Mouse (Mus musculus) hindbrain, embryonic 15.5 days (tissue): Measurements from ENCODE around the gene Sf3a2. TPM values are rescaled to one million over a fixed set of nuclear protein-coding genes. Genes with fewer than 3 reads are reported as not detected.

ENCODE experiments used
- ATAC-seq: fragments of 200-750 bp; cut with Nextera tagmentation; 2 replicates; pipeline ENCODE4 v1.8.0; 2017; ENCODE audit warnings: low read depth, moderate number of reproducible peaks, moderate TSS enrichment; ENCODE audit not compliant: low FRiP score
- H3K27ac ChIP-seq: fragments of 300-500 bp; sonication (generic); replicated peaks from 2 replicates; pipeline ENCODE4 v1.5.1; 2015; ENCODE audit warnings: mild to moderate bottlenecking, inconsistent platforms
- H3K27me3 ChIP-seq: fragments of 300-500 bp; sonication (generic); 2 replicates; pipeline ENCODE4 v1.6.1; 2015; ENCODE audit warnings: control low read depth, inconsistent platforms
- H3K36me3 ChIP-seq: fragments of 300-500 bp; sonication (generic); 2 replicates; pipeline ENCODE4 v1.6.1; 2015; ENCODE audit warnings: control low read depth, inconsistent platforms
- H3K4me1 ChIP-seq: fragments of 300-500 bp; sonication (generic); replicated peaks from 2 replicates; pipeline ENCODE4 v1.6.1; 2015; ENCODE audit warnings: control low read depth, inconsistent platforms
- H3K4me2 ChIP-seq: fragments of 300-500 bp; sonication (generic); 2 replicates; pipeline ENCODE4 v1.6.1; 2015; ENCODE audit warnings: moderate library complexity, mild to moderate bottlenecking, inconsistent platforms
- H3K4me3 ChIP-seq: fragments of 300-500 bp; sonication (generic); 2 replicates; pipeline ENCODE4 v1.5.1; 2015; ENCODE audit warnings: mild to moderate bottlenecking, inconsistent platforms
- H3K9ac ChIP-seq: fragments of 300-500 bp; sonication (generic); 2 replicates; pipeline ENCODE4 v1.6.1; 2015; ENCODE audit warnings: inconsistent platforms
- H3K9me3 ChIP-seq: fragments of 300-500 bp; sonication (generic); 2 replicates; pipeline ENCODE4 v1.6.1; 2016; ENCODE audit warnings: control low read depth, inconsistent platforms
- WGBS: fragments of 180-500 bp; shearing (Covaris S2); methylation state at CpG from one replicate; pipeline ENCODE4 v1.1.7; 2015; 5-methylcytosine and 5-hydroxymethylcytosine counted together
- microRNA counts: library from miRNA; unstranded; fragments of <30 nt; microRNA quantifications from one replicate; lab custom pipeline; 2016
- microRNA-seq: library from miRNA; unstranded; fragments of <30 nt; microRNA quantifications from one replicate; pipeline ENCODE4, GENCODE M21; 2016
- polyA plus RNA-seq: library from polyadenylated mRNA; unstranded; fragments of >200 nt; fragmentation: Nextera tagmentation; extraction: Ambion mirVana; gene quantifications from 2 replicates; pipeline ENCODE4 v1.2.1, GENCODE M21; 2015

Sf3a2 gene
- polyA plus RNA-seq, 1 experiment from 2014 or later = 67.4 TPM

DNA sequence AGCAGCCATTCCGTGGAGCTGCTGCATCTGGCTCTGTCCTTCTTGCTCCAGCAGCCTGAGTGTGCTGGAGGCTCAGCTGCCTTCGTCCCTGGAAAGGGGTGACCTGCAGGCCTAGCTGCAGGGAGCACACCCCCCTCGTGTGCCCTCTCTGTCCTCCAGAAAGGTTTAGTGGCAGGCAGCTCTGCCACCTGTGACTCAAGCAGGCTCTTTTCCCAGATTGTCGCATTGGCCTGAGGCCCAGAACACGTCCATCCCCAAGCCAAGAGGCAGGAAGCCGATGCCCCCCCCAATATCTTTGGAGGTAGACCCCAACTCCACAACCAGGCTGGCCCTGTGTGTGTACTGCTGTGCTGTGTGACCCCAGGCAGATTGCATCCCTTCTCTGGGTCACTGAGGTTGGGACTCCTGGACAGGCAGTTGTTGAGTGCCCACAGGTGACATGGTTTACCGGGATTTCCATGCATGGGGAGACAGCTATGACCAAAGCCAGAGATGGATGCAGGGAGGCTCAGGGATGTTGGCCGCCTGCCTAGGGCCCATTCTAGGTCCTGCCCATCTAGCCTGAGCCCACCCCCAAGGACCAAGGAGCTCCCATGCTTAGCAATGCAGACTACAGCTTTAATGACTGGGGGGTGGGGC lies 47.2 kb downstream of the Sf3a2 start:
- Histone ChIP-seq H3K4me3 (no peak overlapping the region), H3K9ac (no peak overlapping the region), H3K27ac (no peak overlapping the region), H3K4me1 (peaks cover 16% of the 10 kb centered on the region), H3K27me3 (peaks cover 22% of the 10 kb centered on the region), H3K4me2 (no peak overlapping the region), H3K36me3 (no peaks in the 10 kb centered on the region), H3K9me3 (no peaks in the 10 kb centered on the region)
- WGBS = 52% methylated on average over 8 of the region's 8 CpGs
- no peak for ATAC-seq

DNA sequence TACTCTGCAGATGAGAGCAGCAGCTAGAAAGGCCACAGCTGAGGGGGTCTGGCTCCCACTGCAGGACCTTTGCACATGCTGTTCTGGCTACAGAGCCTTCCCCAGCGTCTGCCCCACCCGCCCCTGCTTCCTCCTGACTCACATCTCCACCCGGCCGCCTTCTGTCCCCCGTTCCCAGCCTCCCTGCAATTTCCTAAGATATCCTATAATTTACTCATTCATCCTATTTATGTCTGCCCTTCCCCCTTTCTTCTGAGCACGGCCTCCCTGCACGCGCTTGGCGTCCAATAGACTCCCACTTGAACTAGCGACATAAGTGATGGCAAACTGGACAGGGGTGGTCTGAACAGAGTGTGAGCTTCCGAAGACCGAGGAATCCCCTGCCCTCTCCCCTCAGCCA lies 47.7 kb downstream of the Sf3a2 start:
- H3K4me3 ChIP-seq = no peak overlapping the region
- no peak overlapping the region for H3K9ac ChIP-seq
- no peaks in the 10 kb centered on the region for H3K9me3 ChIP-seq
- no peak for ATAC-seq
- no peaks in the 10 kb centered on the region for H3K36me3 ChIP-seq
- peaks cover 16% of the 10 kb centered on the region for H3K4me1 ChIP-seq
- H3K27ac ChIP-seq = no peak overlapping the region
- no peak overlapping the region for H3K4me2 ChIP-seq
- H3K27me3 ChIP-seq = peaks cover 22% of the 10 kb centered on the region
- WGBS = 74% methylated on average over 12 of the region's 12 CpGs

DNA sequence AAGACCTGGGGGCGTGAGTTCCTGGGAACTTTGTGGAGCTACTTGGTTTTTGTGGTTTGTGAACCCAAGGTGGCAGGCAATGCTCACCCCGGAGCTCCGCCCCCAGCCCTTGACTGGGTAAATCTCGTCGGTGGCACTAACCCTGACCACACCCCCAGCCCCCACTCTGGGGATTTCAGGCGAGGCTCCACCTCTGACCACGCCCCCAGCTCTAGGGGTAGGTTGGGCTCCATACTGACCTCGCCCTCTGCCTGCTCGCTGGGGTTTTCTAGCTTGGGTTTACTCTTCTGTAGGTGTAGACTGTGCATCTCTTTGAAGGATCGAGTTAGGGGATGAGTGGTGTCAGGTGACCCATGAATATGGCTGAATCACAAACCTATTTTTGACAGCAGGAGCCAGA lies 50.6 kb downstream of the Sf3a2 start:
- ATAC-seq = no peak
- peaks cover 20% of the 10 kb centered on the region; the same call in 1 of the 2 replicates for H3K36me3 ChIP-seq
- H3K4me1 ChIP-seq = peaks cover 11% of the 10 kb centered on the region
- no peak overlapping the region for H3K27ac ChIP-seq
- H3K9me3 ChIP-seq = no peaks in the 10 kb centered on the region
- H3K4me3 ChIP-seq = no peak overlapping the region
- H3K27me3 ChIP-seq = peaks cover 15% of the 10 kb centered on the region
- no peak overlapping the region for H3K9ac ChIP-seq
- 14% methylated on average over 10 of the region's 10 CpGs for WGBS
- no peak overlapping the region for H3K4me2 ChIP-seq

MicroRNA genes within 50 kb of the gene (microRNA counts, 519-probe panel; counts per million panel counts)
- not detected for microRNA mmu-miR-1982 (lab: Ali Mortazavi, UCI)

Small RNA genes within 50 kb of the gene (microRNA-seq; reads per million reads assigned to microRNA genes)
- 1.5 reads per million for gene Mir1982

Other genes starting within 250 kb of the Sf3a2 start
- gene Rexo1, start 236.6 kb upstream of the Sf3a2 start, polyA plus RNA-seq = 30.0 and 33.7 TPM in 2 replicates
- gene Klf16, start 220.9 kb upstream of the Sf3a2 start, polyA plus RNA-seq = 6.3 and 6.7 TPM in 2 replicates
- 134 and 159 TPM in 2 replicates for gene Abhd17a, start 207.9 kb upstream of the Sf3a2 start, polyA plus RNA-seq
- 64.2 and 71.6 TPM in 2 replicates for gene Scamp4, start 195.3 kb upstream of the Sf3a2 start, polyA plus RNA-seq
- 4.8 and 5.4 TPM in 2 replicates for gene Adat3, start 195.3 kb upstream of the Sf3a2 start, polyA plus RNA-seq
- gene Gm49322, start 192.2 kb upstream of the Sf3a2 start, polyA plus RNA-seq = 3.4 and 4.1 TPM in 2 replicates
- gene Csnk1g2, start 175.4 kb upstream of the Sf3a2 start, polyA plus RNA-seq = 109 and 127 TPM in 2 replicates
- gene Btbd2, start 141.1 kb upstream of the Sf3a2 start, polyA plus RNA-seq = 83.6 and 93.2 TPM in 2 replicates
- gene Mknk2, start 120.1 kb upstream of the Sf3a2 start, polyA plus RNA-seq = 56.7 and 61.0 TPM in 2 replicates
- gene Mob3a, start 96.2 kb upstream of the Sf3a2 start, polyA plus RNA-seq = 57.5 and 60.2 TPM in 2 replicates
- gene Izumo4, start 96.0 kb upstream of the Sf3a2 start, polyA plus RNA-seq = 39.2 and 46.1 TPM in 2 replicates
- gene Ap3d1, start 55.9 kb upstream of the Sf3a2 start, polyA plus RNA-seq = 109 and 120 TPM in 2 replicates
- gene Dot1l, start 43.0 kb upstream of the Sf3a2 start, polyA plus RNA-seq = 18.3 and 21.6 TPM in 2 replicates
- gene Plekhj1, start 428 bp downstream of the Sf3a2 start, polyA plus RNA-seq = 130 and 133 TPM in 2 replicates
- 0.14 and 0.21 TPM in 2 replicates for gene Amh, start 7.0 kb downstream of the Sf3a2 start, polyA plus RNA-seq
- 0.62 and 0.95 TPM in 2 replicates for gene Jsrp1, start 15.3 kb downstream of the Sf3a2 start, polyA plus RNA-seq
- gene Oaz1, start 28.5 kb downstream of the Sf3a2 start, polyA plus RNA-seq = 1,303 and 1,311 TPM in 2 replicates
- 15.8 and 18.5 TPM in 2 replicates for gene Lingo3, start 45.8 kb downstream of the Sf3a2 start, polyA plus RNA-seq
- gene Lsm7, start 57.0 kb downstream of the Sf3a2 start, polyA plus RNA-seq = 210 and 228 TPM in 2 replicates
- gene Sppl2b, start 57.1 kb downstream of the Sf3a2 start, polyA plus RNA-seq = 76.8 and 87.4 TPM in 2 replicates
- gene Tmprss9, start 73.7 kb downstream of the Sf3a2 start, polyA plus RNA-seq = 0.22 and 0.33 TPM in 2 replicates
- gene Timm13, start 102.8 kb downstream of the Sf3a2 start, polyA plus RNA-seq = 329 and 342 TPM in 2 replicates
- gene Lmnb2, start 120.0 kb downstream of the Sf3a2 start, polyA plus RNA-seq = 38.4 and 40.9 TPM in 2 replicates
- 6.9 and 8.5 TPM in 2 replicates for gene Gadd45b, start 131.9 kb downstream of the Sf3a2 start, polyA plus RNA-seq
- gene Gng7, start 216.7 kb downstream of the Sf3a2 start, polyA plus RNA-seq = 19.1 and 21.4 TPM in 2 replicates
- 71.6 and 81.6 TPM in 2 replicates for gene Diras1, start 227.5 kb downstream of the Sf3a2 start, polyA plus RNA-seq
- 46.3 and 53.0 TPM in 2 replicates for gene Slc39a3, start 239.2 kb downstream of the Sf3a2 start, polyA plus RNA-seq